Mouse (Mus musculus): ENCODE results near the gene Gm8104.
"Not testable (repeated sequence)": the region's sequence is repeated elsewhere in the genome, so short reads cannot be mapped to it uniquely, and the experiment has no call there.

The Gm8104 gene

GRCm38 (mm10) chr14:43100301-43100700 is at the start of gene Gm8104:
Gene Gm8104 (plus strand): TSS chr14:43100601.
- not testable (repeated sequence) for DNase-seq (ENCODE audit: low spot score in 2 of 2)

GRCm38 (mm10) chr14:43058063-43058462 is 42.3 kb upstream of the Gm8104 start:
- not testable (repeated sequence) for DNase-seq (ENCODE audit: low spot score in 2 of 2)

- not testable (repeated sequence) for DNase-seq (ENCODE audit: low spot score in 2 of 2)
Measured at GRCm38 (mm10) chr14:43060179-43060578, 40.2 kb upstream of the Gm8104 start.

- not testable (repeated sequence) for DNase-seq (ENCODE audit: low spot score in 2 of 2)
Measured at GRCm38 (mm10) chr14:43076543-43076942, 23.9 kb upstream of the Gm8104 start, which contains the start of gene Gm8094. Gene Gm8094 (minus strand): TSS chr14:43076643.

GRCm38 (mm10) chr14:43084936-43085730 is 15.3 kb upstream of the Gm8104 start:
- not testable (repeated sequence) for DNase-seq (ENCODE audit: low spot score in 2 of 2)

GRCm38 (mm10) chr14:43089103-43089919 is 11.1 kb upstream of the Gm8104 start:
- not testable (repeated sequence) for DNase-seq (ENCODE audit: low spot score in 2 of 2)

- DNase-seq (ENCODE audit: low spot score in 2 of 2): not testable (repeated sequence)
Measured at GRCm38 (mm10) chr14:43119673-43120072, 19.3 kb downstream of the Gm8104 start.

GRCm38 (mm10) chr14:43126286-43126685 is 25.9 kb downstream of the Gm8104 start:
- DNase-seq (ENCODE audit: low spot score in 2 of 2): not testable (repeated sequence)

Data from thymus, postnatal 10 days (tissue).